Mouse (Mus musculus) bone marrow macrophage, adult 2 months (primary cell): ENCODE data around the gene Dlgap5.

Experiments used
- CTCF ChIP-seq: IDR thresholded peaks from 2 replicates; pipeline ENCODE4 v1.5.1; 2012; ENCODE audit warnings: low read depth, mild to moderate bottlenecking, low read length, moderate library complexity
- POLR2A ChIP-seq: IDR thresholded peaks from 2 replicates; pipeline ENCODE4 v1.6.1; 2012; ENCODE audit warnings: mild to moderate bottlenecking, low read depth, low read length, borderline replicate concordance

GRCm38 (mm10) chr14:47406000-47406399 is 12.2 kb downstream of the Dlgap5 start:
- TF ChIP-seq CTCF (no peak), POLR2A (no peak)
